Mouse (Mus musculus): ENCODE measurements at regions not wholly inside any gene's neighbourhood (a gene's known extent, or its start where the extent isn't known, plus 50 kb on each side); places are given as distances from the start of the nearest gene placed in this dataset.

- ATAC-seq (ENCODE audit: low FRiP score, low read depth): 0 out of 2 replicates have a peak, but pooled peaks have one; percentile 48
These were observed 76.1 kb downstream of the Ier5 start for GRCm38 (mm10) chr1:155023324-155023723.

GRCm38 (mm10) chr1:155015669-155016068 is 83.8 kb downstream of the Ier5 start:
- Histone ChIP-seq H3K4me3 (no peak overlapping the region), H3K27ac (no peak overlapping the region), H3K9ac (no peak overlapping the region), H3K4me1 (0 out of 2 replicates have a peak, but pooled peaks cover 3% of the 10 kb centered on the region), H3K36me3 (no peaks in the 10 kb centered on the region), H3K9me3 (no peaks in the 10 kb centered on the region), H3K4me2 (replicated peaks) (no peak overlapping the region), H3K27me3 (replicated peaks) (no peaks in the 10 kb centered on the region)
- WGBS: 87% methylated on average over 3 of the region's 3 CpGs
- ATAC-seq (ENCODE audit: low FRiP score, low read depth): no peak

More at GRCm38 (mm10) chr1:155023324-155023723, 76.1 kb downstream of the Ier5 start:
- no peak overlapping the region for H3K27ac ChIP-seq
- no peaks in the 10 kb centered on the region for H3K36me3 ChIP-seq
- H3K9ac ChIP-seq: no peak overlapping the region
- no peaks in the 10 kb centered on the region for H3K27me3 ChIP-seq (replicated peaks)
- H3K4me1 ChIP-seq: peaks cover 8% of the 10 kb centered on the region
- H3K9me3 ChIP-seq: no peaks in the 10 kb centered on the region
- WGBS: 59% methylated on average over 11 of the region's 11 CpGs
- H3K4me2 ChIP-seq (replicated peaks): no peak overlapping the region
- H3K4me3 ChIP-seq: no peak overlapping the region

DNA sequence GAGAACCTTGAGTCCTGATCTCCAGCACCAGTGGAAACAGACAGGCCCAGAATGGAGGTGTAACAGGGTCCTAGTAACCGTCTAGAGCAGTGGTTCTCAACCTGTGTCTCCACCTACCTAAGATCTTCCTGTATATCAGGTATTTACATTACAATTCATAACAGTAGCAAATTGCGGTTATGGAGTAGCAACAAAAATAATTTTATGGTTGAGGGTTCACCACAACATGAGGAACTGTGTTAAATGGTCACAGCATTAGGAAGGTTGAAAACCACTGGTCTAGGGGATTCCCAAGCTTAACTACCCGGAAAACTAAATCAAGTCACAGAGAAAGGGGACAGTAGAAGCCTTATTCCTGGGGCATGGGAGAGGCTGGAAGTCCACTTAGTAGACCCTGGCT is 84.5 kb downstream of the Ier5 start:
- Histone ChIP-seq H3K4me1 (0 out of 2 replicates have a peak, but pooled peaks cover 3% of the 10 kb centered on the region), H3K9ac (no peak overlapping the region), H3K27ac (no peak overlapping the region), H3K27me3 (replicated peaks) (no peaks in the 10 kb centered on the region), H3K9me3 (no peaks in the 10 kb centered on the region), H3K4me2 (replicated peaks) (no peak overlapping the region), H3K36me3 (no peaks in the 10 kb centered on the region), H3K4me3 (no peak overlapping the region)
- 94% methylated on average over 3 of the region's 3 CpGs for WGBS
- no peak for ATAC-seq (ENCODE audit: low FRiP score, low read depth)

DNA sequence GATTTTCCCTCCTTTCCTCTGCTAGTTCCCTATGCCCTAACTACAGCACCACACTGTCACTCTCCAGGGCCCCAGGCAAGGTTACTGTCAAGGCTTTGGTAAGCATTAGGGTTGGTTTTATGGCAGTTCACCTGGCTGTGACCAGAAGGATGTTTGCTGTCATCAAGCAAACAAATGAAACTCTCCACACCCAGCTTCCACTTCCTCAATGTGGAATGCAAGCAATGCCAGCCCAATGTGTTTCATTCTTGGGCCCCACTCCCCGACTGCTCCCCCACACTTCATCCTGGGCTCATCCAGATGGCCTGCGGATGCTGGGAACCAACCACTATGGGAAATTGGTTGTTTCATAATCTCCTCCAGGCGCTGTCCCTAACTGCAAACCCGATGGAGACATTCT is 85.7 kb downstream of the Ier5 start:
- Histone ChIP-seq H3K36me3 (no peaks in the 10 kb centered on the region), H3K9ac (no peak overlapping the region), H3K27me3 (replicated peaks) (0 out of 2 replicates have a peak, but pooled peaks cover 3% of the 10 kb centered on the region), H3K27ac (no peak overlapping the region), H3K4me1 (0 out of 2 replicates have a peak, but pooled peaks cover 3% of the 10 kb centered on the region), H3K4me3 (no peak overlapping the region), H3K4me2 (replicated peaks) (no peak overlapping the region), H3K9me3 (no peaks in the 10 kb centered on the region)
- WGBS: 79% methylated on average over 4 of the region's 4 CpGs
- no peak for ATAC-seq (ENCODE audit: low FRiP score, low read depth)

DNA sequence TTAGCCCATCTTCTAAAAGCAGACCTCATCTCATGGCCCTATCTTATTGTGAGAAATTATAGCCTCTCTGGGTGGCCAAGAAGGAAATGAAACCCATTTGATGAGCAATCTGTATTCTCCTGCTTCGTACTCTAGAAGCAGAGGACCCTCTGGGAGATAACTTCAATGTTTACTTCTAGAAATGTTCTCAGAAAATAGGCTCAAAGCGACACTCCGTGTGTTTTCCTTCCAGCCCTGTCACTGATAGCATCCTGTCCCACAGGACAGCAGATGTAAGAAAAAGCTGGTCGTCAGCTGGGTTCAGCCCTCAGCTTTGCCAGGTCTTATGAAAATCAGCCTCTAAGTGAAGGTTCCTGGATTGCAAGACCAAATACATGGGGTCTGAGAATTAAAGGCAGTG is 86.1 kb downstream of the Ier5 start:
- Histone ChIP-seq H3K36me3 (no peaks in the 10 kb centered on the region), H3K27ac (no peak overlapping the region), H3K9ac (no peak overlapping the region), H3K9me3 (no peaks in the 10 kb centered on the region), H3K4me2 (replicated peaks) (no peak overlapping the region), H3K4me1 (0 out of 2 replicates have a peak, but pooled peaks cover 3% of the 10 kb centered on the region), H3K4me3 (no peak overlapping the region), H3K27me3 (replicated peaks) (0 out of 2 replicates have a peak, but pooled peaks cover 3% of the 10 kb centered on the region)
- WGBS: 73% methylated on average over 4 of the region's 4 CpGs
- ATAC-seq (ENCODE audit: low FRiP score, low read depth): no peak

DNA sequence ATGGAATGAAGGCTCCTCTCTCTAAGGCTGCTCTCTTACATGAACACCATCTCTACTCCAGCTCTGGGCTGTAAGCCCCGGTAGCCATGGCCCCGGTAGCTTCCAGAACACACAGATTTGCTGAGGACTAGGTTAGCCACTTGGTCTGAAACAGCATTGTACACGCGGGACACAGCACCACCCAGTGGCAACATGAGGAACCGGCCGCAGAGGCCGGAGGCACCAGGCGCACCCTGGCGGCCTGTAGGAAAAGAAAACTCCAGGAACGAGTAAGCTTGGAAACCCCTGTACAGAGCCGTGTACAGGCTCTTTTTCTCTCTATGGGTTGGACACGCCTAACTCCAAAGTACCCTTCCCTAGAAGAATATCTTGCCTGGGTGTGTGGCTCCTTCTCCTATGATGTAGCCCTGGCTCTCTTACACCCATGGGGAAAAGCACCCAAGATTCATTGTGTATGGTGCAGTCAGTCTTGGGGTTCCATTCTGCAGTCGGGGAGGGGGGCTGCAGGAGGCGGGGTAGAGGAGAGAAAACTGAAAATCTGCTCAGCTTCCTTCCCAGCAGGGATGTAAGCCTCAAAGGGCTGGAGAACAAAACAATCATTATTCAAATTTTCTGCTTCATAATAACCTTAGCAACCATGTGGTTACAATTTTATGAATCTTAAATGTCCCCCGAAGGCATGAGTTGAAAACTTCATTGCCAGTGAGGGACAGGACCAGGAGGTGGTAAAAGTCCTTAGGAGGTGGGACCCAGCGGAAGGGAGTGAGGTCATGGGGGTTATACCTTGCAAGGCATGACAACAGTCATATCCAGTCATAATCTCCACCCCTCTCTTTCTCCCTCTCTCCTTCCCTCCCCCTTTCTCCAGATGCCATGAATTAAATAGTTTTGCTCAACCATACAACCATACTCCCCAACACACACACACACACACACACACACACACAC is 92.6 kb downstream of the Ier5 start:
- Histone ChIP-seq H3K4me2 (replicated peaks) (no peak overlapping the region), H3K27me3 (replicated peaks) (0 out of 2 replicates have a peak, but pooled peaks cover 3% of the 10 kb centered on the region), H3K4me1 (0 out of 2 replicates have a peak, but pooled peaks cover 3% of the 10 kb centered on the region), H3K9ac (no peak overlapping the region), H3K9me3 (no peaks in the 10 kb centered on the region), H3K27ac (no peak overlapping the region), H3K36me3 (no peaks in the 10 kb centered on the region), H3K4me3 (no peak overlapping the region)
- peak; percentile 81 for ATAC-seq (ENCODE audit: low FRiP score, low read depth)
- 20% methylated on average over 16 of the region's 16 CpGs for WGBS

GRCm38 (mm10) chr1:155006099-155006498 is 93.3 kb downstream of the Ier5 start:
- Histone ChIP-seq H3K27ac (no peak overlapping the region), H3K4me1 (0 out of 2 replicates have a peak, but pooled peaks cover 3% of the 10 kb centered on the region), H3K9ac (no peak overlapping the region), H3K9me3 (no peaks in the 10 kb centered on the region), H3K4me2 (replicated peaks) (no peak overlapping the region), H3K4me3 (no peak overlapping the region), H3K36me3 (no peaks in the 10 kb centered on the region), H3K27me3 (replicated peaks) (0 out of 2 replicates have a peak, but pooled peaks cover 3% of the 10 kb centered on the region)
- ATAC-seq (ENCODE audit: low FRiP score, low read depth): no peak
- WGBS: 90% methylated on average over 10 of the region's 10 CpGs

GRCm38 (mm10) chr1:155000301-155000700 is 99.1 kb downstream of the Ier5 start:
- no peaks in the 10 kb centered on the region for H3K27me3 ChIP-seq (replicated peaks)
- no peaks in the 10 kb centered on the region for H3K36me3 ChIP-seq
- no peak for ATAC-seq (ENCODE audit: low FRiP score, low read depth)
- no peak overlapping the region for H3K9ac ChIP-seq
- H3K4me2 ChIP-seq (replicated peaks): no peak overlapping the region
- no peaks in the 10 kb centered on the region for H3K9me3 ChIP-seq
- no peak overlapping the region for H3K4me3 ChIP-seq
- H3K27ac ChIP-seq: no peak overlapping the region
- H3K4me1 ChIP-seq: peaks cover 3% of the 10 kb centered on the region; the same call in 1 of the 2 replicates

DNA sequence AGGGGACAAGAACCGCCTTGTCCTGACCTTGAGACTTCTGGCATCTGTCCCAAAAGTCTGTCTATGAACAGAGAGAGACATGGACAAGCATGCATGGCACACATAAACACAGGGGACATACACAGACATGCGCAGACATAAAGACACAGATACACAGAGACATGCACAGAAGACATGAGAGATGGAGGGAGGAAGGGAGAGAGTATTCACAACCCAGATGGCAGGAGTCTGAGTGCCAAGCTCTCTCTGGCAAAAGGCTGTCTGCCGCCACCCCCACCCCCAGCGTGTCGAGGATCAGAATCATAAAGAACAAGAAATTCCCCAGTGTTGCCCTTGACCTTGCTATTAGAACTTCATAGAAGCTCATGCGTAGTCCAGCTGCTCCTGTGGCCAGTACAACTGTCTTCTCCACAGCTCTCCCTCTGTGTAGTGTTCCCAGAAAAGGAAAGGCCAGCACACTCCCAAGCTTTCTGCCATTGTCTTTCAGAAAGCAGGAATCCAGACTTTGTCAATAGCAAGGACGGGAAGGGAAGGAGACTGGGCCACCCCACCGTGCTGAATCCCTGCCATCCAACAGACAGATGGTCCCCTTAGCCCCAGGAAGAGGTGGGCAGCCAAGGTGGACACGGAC is 99.8 kb downstream of the Ier5 start:
- H3K4me3 ChIP-seq: no peak overlapping the region
- H3K4me1 ChIP-seq: peaks cover 3% of the 10 kb centered on the region; the same call in 1 of the 2 replicates
- no peak overlapping the region for H3K27ac ChIP-seq
- no peak overlapping the region for H3K4me2 ChIP-seq (replicated peaks)
- H3K9ac ChIP-seq: no peak overlapping the region
- no peaks in the 10 kb centered on the region for H3K27me3 ChIP-seq (replicated peaks)
- H3K9me3 ChIP-seq: no peaks in the 10 kb centered on the region
- WGBS: 81% methylated on average over 9 of the region's 9 CpGs
- ATAC-seq (ENCODE audit: low FRiP score, low read depth): no peak
- H3K36me3 ChIP-seq: no peaks in the 10 kb centered on the region

GRCm38 (mm10) chr1:154995778-154996390 is 103.6 kb downstream of the Ier5 start:
- peaks cover 3% of the 10 kb centered on the region; the same call in 1 of the 2 replicates for H3K4me1 ChIP-seq
- no peak overlapping the region for H3K27ac ChIP-seq
- H3K27me3 ChIP-seq (replicated peaks): no peaks in the 10 kb centered on the region
- ATAC-seq (ENCODE audit: low FRiP score, low read depth): no peak
- WGBS: 74% methylated on average over 9 of the region's 9 CpGs
- H3K9ac ChIP-seq: no peak overlapping the region
- no peaks in the 10 kb centered on the region for H3K9me3 ChIP-seq
- no peaks in the 10 kb centered on the region for H3K36me3 ChIP-seq
- no peak overlapping the region for H3K4me3 ChIP-seq
- H3K4me2 ChIP-seq (replicated peaks): no peak overlapping the region

DNA sequence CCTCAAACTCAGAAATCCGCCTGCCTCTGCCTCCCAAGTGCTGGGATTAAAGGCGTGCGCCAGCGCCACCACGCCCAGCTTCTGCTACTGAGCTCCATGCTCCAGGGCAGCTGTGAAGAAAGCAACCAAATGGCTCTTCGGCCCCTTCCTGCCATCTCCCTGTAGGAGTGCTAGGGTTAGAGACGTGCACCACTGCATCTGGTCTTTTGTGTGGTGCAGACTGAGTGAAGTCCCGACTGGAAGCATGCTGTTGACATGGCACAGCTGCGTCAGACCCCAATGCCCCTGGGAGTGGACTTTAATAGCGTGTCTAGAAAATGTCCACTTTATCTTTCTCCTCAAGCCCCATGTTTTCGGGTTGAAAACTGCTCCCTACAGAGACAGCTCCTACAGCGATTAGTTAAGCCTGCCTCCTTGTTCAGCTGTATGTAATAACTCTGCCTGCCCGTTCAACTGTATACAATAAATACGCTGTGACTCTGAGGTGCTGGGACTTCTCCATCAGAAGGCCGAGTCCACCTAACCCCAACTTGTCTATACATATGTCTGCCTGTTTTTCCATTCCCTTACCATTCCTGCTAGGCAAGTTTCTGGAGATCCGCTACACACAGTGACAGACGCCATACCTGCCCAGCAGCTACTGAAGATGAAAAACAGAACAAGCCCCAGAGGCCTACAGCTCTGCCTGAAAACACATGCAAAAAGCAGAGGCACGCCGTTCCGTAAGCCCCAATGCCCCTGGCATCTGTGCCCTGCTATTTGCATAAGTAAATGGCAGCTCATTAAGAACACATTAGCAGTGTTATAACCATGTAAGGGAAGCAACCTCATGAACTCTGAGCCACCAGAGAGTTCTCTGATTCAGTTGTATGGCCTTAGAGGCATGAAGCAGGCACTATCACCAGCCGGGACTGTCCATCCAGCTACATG is 105.2 kb downstream of the Ier5 start:
- no peaks in the 10 kb centered on the region for H3K27me3 ChIP-seq (replicated peaks)
- peaks cover 3% of the 10 kb centered on the region; the same call in 1 of the 2 replicates for H3K4me1 ChIP-seq
- 66% methylated on average over 21 of the region's 21 CpGs for WGBS
- H3K9me3 ChIP-seq: no peaks in the 10 kb centered on the region
- H3K36me3 ChIP-seq: no peaks in the 10 kb centered on the region
- H3K27ac ChIP-seq: no peak overlapping the region
- H3K9ac ChIP-seq: no peak overlapping the region
- H3K4me3 ChIP-seq: no peak overlapping the region
- ATAC-seq (ENCODE audit: low FRiP score, low read depth): peak; percentile 54
- H3K4me2 ChIP-seq (replicated peaks): no peak overlapping the region
